Mouse (Mus musculus) kidney, postnatal 36 days (tissue): Measurements from ENCODE around the gene Bdnf.

Experiments
- DNase-seq, 2 experiments: peaks; one replicate each; pipeline ENCODE4 v3.0.0; 2021 to 2022; ENCODE audit warnings: mixed read lengths in 2 of 2

The Bdnf gene

GRCm38 (mm10) chr2:109706524-109706923, 32.0 kb downstream of the Bdnf start:
- DNase-seq = peak; percentile 11

- DNase-seq = no peak
Measured at GRCm38 (mm10) chr2:109709346-109709745, 34.8 kb downstream of the Bdnf start.

- DNase-seq = no peak
Measured at GRCm38 (mm10) chr2:109711049-109711448, 36.5 kb downstream of the Bdnf start.

GRCm38 (mm10) chr2:109725261-109725660, 50.8 kb downstream of the Bdnf start:
- no peak for DNase-seq

- peak; percentile 29 to 77 for DNase-seq
Measured at GRCm38 (mm10) chr2:109725831-109726230, 51.3 kb downstream of the Bdnf start.

- peak in 1 of 2 experiments; percentile 47 for DNase-seq
Measured at GRCm38 (mm10) chr2:109729221-109729620, 54.7 kb downstream of the Bdnf start.

- no peak for DNase-seq
Measured at GRCm38 (mm10) chr2:109733201-109734039, 58.9 kb downstream of the Bdnf start.

- DNase-seq = peak in 1 of 2 experiments; percentile 34
Measured at GRCm38 (mm10) chr2:109734228-109734627, 59.7 kb downstream of the Bdnf start.

- DNase-seq = peak; percentile 52 to 87
Measured at GRCm38 (mm10) chr2:109734666-109735065, 60.2 kb downstream of the Bdnf start.

- DNase-seq = peak; percentile 40 to 64
Measured at GRCm38 (mm10) chr2:109735347-109735746, 60.8 kb downstream of the Bdnf start.

- no peak for DNase-seq
Measured at GRCm38 (mm10) chr2:109736306-109736705, 61.8 kb downstream of the Bdnf start.

- no peak for DNase-seq
Measured at GRCm38 (mm10) chr2:109738331-109738730, 63.8 kb downstream of the Bdnf start.

GRCm38 (mm10) chr2:109743208-109743960, 68.9 kb downstream of the Bdnf start:
- no peak for DNase-seq

- no peak for DNase-seq
Measured at GRCm38 (mm10) chr2:109746223-109746622, 71.7 kb downstream of the Bdnf start.

- no peak for DNase-seq
Measured at GRCm38 (mm10) chr2:109748412-109748811, 73.9 kb downstream of the Bdnf start.

- no peak for DNase-seq
Measured at GRCm38 (mm10) chr2:109748815-109749214, 74.3 kb downstream of the Bdnf start.

- no peak for DNase-seq
Measured at GRCm38 (mm10) chr2:109749964-109750363, 75.5 kb downstream of the Bdnf start.

GRCm38 (mm10) chr2:109750484-109750883, 76.0 kb downstream of the Bdnf start:
- no peak for DNase-seq

GRCm38 (mm10) chr2:109756305-109756704, 81.8 kb downstream of the Bdnf start:
- no peak for DNase-seq

GRCm38 (mm10) chr2:109766772-109767171, 92.3 kb downstream of the Bdnf start:
- no peak for DNase-seq

- DNase-seq = no peak
Measured at GRCm38 (mm10) chr2:109768814-109769213, 94.3 kb downstream of the Bdnf start.

- DNase-seq = no peak
Measured at GRCm38 (mm10) chr2:109776374-109776773, 101.9 kb downstream of the Bdnf start.
